ENCODE assay signal across 8 mouse cellular contexts in the genomic region with DNA sequence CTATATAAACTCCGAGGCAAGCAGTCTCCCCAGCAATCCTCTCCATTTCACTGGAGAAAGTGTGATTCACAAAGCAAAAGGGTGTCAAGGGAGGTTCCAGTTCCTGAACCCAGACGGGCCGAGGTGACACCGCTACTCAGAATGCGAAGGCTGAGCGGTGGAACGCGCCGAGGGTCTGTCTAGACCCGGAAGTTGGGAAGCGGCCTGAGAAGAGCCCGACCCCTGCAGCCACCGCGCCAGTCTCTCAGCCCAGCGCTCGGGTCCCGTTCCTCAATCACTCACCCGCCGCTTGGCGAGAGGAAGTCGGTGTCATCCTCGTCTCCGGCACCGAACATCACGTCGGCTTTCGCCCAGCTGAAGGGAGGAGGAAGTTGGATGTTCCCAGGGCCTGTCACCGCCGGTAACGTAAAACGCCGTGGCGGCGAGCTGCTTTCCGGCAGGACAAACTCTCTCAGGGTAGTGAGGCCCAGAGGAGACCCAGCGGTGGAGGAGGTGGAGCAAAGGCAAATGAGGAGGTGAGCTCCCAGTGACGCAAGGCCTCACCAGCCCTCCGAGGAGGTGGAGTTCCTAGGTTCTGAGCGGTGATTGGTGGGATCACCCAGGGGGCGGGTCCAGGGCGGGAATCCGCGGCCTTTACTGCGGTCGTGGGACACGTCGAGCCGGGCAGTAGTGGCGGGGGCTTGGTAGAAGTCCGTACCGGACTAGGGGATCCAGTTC. TPM values are rescaled to one million over a fixed set of nuclear protein-coding genes. Genes with fewer than 3 reads are reported as not detected.
DNase-seq lines count a peak whose midpoint lies in the region; ATAC-seq lines count a peak whose summit lies in the region.

TSS of gene Fkbp15 (minus strand) at position 461 of the 717 bp plus-strand sequence.
TSS of gene Slc31a1 (plus strand) at position 640 of the 717 bp plus-strand sequence.

- ATAC-seq in hindbrain, embryonic 15.5 days (ENCODE audit: low FRiP score, low read depth), result peak; percentile 100

- H3K27ac ChIP-seq in hindbrain, embryonic 15.5 days (replicated peaks), result peak within 1 kb of the TSS; percentile 83

- peak; percentile 97 for DNase-seq in T-cell, adult 2 months (ENCODE audit: low spot score)
- DNase-seq in cerebellum, postnatal 36 days, result peak; percentile 92 to 95
- peak; percentile 98 for DNase-seq in frontal cortex, postnatal 36 days (ENCODE audit: low spot score in 2 of 2)
- peak; percentile 96 for DNase-seq in left cerebral cortex, adult 11 months (ENCODE audit: low spot score)
- peak; percentile 97 to 98 for DNase-seq in lung, postnatal 4 days
- peak; percentile 96 for DNase-seq in retina, postnatal 7 days (ENCODE audit: low read depth, low spot score)
- DNase-seq in urinary bladder, adult 2 months (ENCODE audit: low spot score), result peak; percentile 86

- peak within 1 kb of the TSS; percentile 75 for H3K9ac ChIP-seq in hindbrain, embryonic 15.5 days

- under 1% methylated on average over 51 of the region's 51 CpGs for WGBS in hindbrain, embryonic 15.5 days

- peaks cover 28% of the 10 kb centered on the region for H3K4me1 ChIP-seq in hindbrain, embryonic 15.5 days (replicated peaks)

- H3K9me3 ChIP-seq in hindbrain, embryonic 15.5 days, result no peaks in the 10 kb centered on the region

- H3K4me3 ChIP-seq in hindbrain, embryonic 15.5 days, result peak within 1 kb of the TSS; percentile 82

- peak within 1 kb of the TSS; percentile 60 for H3K4me2 ChIP-seq in hindbrain, embryonic 15.5 days

- no peaks in the 10 kb centered on the region for H3K27me3 ChIP-seq in hindbrain, embryonic 15.5 days

- no peaks in the 10 kb centered on the region for H3K36me3 ChIP-seq in hindbrain, embryonic 15.5 days

RNA-seq across cellular contexts. Expression of gene Fkbp15, which starts in this region (rescaled TPM):
- 20.9 and 23.3 TPM in 2 replicates for polyA plus RNA-seq in hindbrain, embryonic 15.5 days (2015; fragmentation: Nextera tagmentation; extraction: Ambion mirVana)
- 25.5 and 25.9 TPM in 2 replicates for polyA plus RNA-seq in urinary bladder, adult 2 months (2012; rRNA removed)

RNA-seq across cellular contexts. Expression of gene Slc31a1, which starts in this region (rescaled TPM):
- polyA plus RNA-seq in hindbrain, embryonic 15.5 days (2015; fragmentation: Nextera tagmentation; extraction: Ambion mirVana), result 43.1 and 46.2 TPM in 2 replicates
- 15.5 and 18.1 TPM in 2 replicates for polyA plus RNA-seq in urinary bladder, adult 2 months (2012; rRNA removed)

Comparison
In these comparisons a context has a peak if more than half of its experiments do, and no peak if none do; other contexts are left out.
1. Peak in every context shown above with its lines: DNase-seq, ATAC-seq, H3K4me3 ChIP-seq and H3K27ac ChIP-seq.